Mouse (Mus musculus) embryonic fibroblast, embryonic 13.5 days (primary cell): ENCODE measurements at regions not wholly inside any gene's neighbourhood (a gene's known extent, or its start where the extent isn't known, plus 50 kb on each side); places are given as distances from the start of the nearest gene placed in this dataset.

ENCODE experiments used
- H3K27ac ChIP-seq: 2 replicates; pipeline ENCODE4 v1.5.1; 2012; ENCODE audit warnings: low read length, control low read depth, inconsistent platforms; ENCODE audit not compliant: insufficient read depth
- H3K4me1 ChIP-seq: 2 replicates; pipeline ENCODE4 v1.6.1; 2011; ENCODE audit warnings: low read length; ENCODE audit not compliant: control insufficient read depth, insufficient read depth
- H3K4me3 ChIP-seq: 2 replicates; pipeline ENCODE4 v1.5.1; 2011; ENCODE audit warnings: mild to moderate bottlenecking, control low read depth, low read length; ENCODE audit not compliant: insufficient read depth
- CTCF ChIP-seq: IDR thresholded peaks from 2 replicates; pipeline ENCODE4 v1.5.1; 2011; ENCODE audit warnings: mild to moderate bottlenecking, control low read depth, low read length, moderate library complexity, borderline replicate concordance; ENCODE audit not compliant: insufficient read depth
- POLR2A ChIP-seq: IDR thresholded peaks from 2 replicates; pipeline ENCODE4 v1.6.1; 2011; ENCODE audit warnings: low read depth, mild to moderate bottlenecking, control low read depth, low read length, moderate library complexity

DNA sequence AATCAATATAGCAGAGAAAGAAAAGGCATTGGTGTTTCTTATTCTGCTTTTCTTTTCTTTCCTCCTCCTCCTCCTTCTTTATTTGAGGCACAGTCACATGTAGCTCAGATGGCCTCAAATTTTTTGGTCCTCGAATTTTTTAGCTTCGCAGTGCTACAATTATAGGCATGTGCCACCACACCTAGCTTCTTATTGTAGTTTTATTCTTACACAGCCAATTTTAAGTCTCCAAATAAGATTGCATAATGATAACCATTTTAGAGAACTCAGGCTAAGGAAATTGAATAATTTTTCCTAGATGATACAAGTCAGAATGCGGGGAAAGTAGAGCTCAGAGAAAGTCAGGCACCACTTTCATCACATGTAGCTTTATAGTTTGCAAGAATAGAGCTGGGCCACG lies 132.1 kb upstream of the Gm11042 start:
- Histone ChIP-seq H3K27ac (no peak overlapping the region), H3K4me1 (no peaks in the 10 kb centered on the region), H3K4me3 (no peak overlapping the region)
- TF ChIP-seq CTCF (no peak), POLR2A (no peak)

DNA sequence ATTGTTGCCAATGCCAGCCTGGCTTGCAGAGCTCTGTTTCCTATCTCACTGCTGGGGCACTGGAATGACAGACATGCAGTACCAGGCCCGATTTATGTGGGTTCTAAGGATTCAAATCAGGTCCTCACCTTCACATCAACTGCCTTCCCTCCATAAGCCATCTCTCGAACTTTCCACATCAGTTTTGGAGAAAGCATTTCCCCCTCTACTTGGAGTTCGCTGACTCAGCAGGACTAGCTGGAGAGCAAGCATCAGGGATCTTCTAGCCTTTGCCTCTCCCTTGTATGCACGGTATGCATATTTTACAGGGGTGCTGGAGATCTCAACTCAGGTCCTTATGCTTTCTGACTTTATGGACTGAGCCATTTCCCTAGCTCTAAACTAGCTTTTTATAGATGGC lies 118.7 kb upstream of the Gm11042 start:
- no peak overlapping the region for H3K4me3 ChIP-seq
- TF ChIP-seq CTCF = no peak
- TF ChIP-seq POLR2A = no peak
- H3K27ac ChIP-seq = no peak overlapping the region
- no peaks in the 10 kb centered on the region for H3K4me1 ChIP-seq

DNA sequence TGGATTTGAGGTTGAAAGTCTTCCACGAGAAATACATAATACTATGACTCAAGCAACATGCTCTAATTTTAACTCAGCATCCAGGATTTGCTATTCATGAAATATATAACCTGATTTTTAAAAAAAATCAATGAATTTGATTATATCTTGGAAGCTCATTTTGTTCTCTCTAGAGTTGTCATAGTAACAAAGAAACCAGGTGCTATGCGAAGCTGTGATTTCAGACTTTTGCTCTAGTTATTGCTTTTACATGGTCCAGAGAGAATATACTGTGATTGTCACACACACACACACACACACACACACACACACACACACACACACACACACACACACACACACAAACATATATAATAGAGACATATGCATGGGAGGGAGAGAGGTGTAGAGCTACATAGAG lies 98.5 kb upstream of the Gm11042 start:
- Histone ChIP-seq H3K4me3 (no peak overlapping the region), H3K4me1 (no peaks in the 10 kb centered on the region), H3K27ac (no peak overlapping the region)
- TF ChIP-seq POLR2A = no peak
- no peak for TF ChIP-seq CTCF

DNA sequence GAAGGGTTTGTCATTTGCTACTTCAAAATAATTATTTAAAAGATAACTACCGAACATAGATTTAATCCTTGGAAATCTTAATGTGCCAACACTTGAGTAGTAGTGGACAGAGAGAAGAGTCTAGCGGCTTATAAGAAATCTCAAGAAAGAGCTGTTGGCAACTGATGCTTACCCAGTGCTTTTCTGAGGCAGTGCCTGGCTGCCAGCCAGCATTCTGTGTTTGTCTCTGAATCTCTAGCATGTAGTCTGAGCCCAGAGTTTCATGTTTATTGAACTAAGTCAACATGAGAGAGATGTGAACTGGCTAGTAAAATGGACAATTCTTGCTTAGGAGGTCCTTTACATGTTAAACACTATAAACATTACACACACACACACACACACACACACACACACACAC lies 94.3 kb upstream of the Gm11042 start:
- no peaks in the 10 kb centered on the region for H3K4me1 ChIP-seq
- H3K27ac ChIP-seq = no peak overlapping the region
- TF ChIP-seq CTCF (no peak), POLR2A (no peak)
- no peak overlapping the region for H3K4me3 ChIP-seq

DNA sequence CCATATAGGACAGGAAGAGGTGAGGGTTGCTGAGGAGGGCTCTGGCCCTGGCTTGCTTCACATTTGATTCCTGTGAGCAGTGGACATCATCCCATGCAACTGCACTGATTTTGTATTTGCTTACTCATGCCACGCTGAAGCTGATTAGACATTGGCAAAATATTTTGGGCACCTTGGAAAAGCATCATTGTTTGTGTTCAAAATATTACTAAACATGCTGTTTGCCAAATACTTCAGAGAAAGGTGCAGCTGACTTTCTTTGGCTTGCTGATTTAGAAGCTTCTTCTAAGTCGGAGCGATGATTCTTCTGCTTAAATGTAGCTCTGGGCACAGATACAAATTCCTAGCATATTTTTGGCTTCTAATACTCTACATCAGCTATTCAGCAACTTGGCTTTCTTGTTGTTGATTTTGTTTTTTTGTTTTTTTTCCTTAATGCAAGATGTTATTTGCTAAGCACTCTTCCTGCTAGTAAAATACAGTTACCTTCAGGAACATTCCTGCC lies 91.4 kb upstream of the Gm11042 start:
- H3K4me1 ChIP-seq = no peaks in the 10 kb centered on the region
- H3K27ac ChIP-seq = no peak overlapping the region
- TF ChIP-seq CTCF = no peak
- no peak for TF ChIP-seq POLR2A
- H3K4me3 ChIP-seq = no peak overlapping the region

DNA sequence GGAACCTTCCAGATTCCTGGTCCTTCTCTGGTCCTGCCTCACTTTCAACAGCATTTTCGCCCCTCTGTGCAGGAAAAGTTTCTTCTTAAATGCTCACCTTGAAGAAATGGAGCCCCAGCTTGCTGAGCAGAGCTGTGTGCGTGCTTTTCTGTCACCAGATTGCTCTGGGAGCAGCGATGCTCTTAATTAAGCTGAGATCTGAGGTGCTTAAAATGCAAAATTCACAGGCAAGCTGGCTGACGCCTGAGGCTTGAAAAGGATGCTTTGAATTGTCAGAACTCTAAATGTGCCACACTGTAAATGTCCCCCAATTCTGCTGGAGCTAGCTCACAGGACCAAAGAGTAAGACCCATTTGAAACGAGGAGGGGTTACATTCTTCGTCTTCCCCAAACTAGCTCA lies 73.6 kb upstream of the Gm11042 start:
- Histone ChIP-seq H3K4me1 (no peaks in the 10 kb centered on the region), H3K27ac (no peak overlapping the region), H3K4me3 (no peak overlapping the region)
- no peak for TF ChIP-seq CTCF
- no peak for TF ChIP-seq POLR2A
